Mouse (Mus musculus): ENCODE measurements around the gene Ptprg. TPM values are rescaled to one million over a fixed set of nuclear protein-coding genes. Genes with fewer than 3 reads are reported as not detected.

Gene Ptprg
- polyA plus RNA-seq, 1 experiment from 2014 or later: 48.1 TPM

DNA sequence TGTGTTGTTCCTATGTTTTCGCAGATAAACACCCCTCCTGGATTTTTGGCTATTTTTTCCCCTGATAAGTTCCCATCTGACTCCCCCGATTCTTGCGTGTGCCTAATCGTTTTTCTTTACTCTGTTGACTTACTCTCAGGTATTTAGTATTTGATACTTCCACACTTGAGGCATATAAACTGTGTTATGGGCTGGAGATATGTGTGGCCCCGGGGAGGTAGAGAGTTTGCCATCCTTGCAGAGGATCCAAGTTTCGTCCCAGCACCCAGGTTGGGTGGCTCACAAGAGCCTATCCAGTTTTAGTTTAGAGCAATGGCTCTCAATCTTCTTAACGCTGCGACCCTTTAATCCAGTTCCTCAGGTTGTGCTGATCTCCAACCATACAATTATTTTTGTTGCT, 265.4 kb downstream of the Ptprg start:
- peaks cover 15% of the 10 kb centered on the region for H3K4me1 ChIP-seq (replicated peaks)
- H3K36me3 ChIP-seq: no peaks in the 10 kb centered on the region
- no peak overlapping the region for H3K4me3 ChIP-seq
- H3K27ac ChIP-seq (replicated peaks): no peak overlapping the region
- no peaks in the 10 kb centered on the region for H3K9me3 ChIP-seq
- WGBS: 88% methylated on average over 8 of the region's 8 CpGs
- H3K4me2 ChIP-seq: no peak overlapping the region
- H3K27me3 ChIP-seq: no peaks in the 10 kb centered on the region
- no peak for ATAC-seq (ENCODE audit: low FRiP score, low read depth)
- H3K9ac ChIP-seq: no peak overlapping the region

DNA sequence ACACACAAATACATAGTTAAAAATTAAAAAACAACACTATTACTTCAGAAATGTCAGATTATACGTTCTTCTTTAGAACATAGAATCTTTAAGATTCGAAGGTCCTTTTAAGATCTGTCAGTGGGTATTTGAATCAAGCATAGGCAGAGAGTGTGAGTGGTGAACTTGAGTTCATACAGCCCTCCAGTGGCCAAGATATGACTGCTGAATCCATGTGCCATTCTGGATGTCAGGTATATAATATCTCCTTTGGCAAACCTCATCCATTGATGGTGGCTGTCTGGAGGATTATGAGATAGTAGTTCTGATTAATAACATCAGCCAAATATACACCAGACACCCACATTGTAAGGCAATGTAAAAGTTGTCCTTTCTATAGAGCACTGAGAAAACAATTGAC, 266.0 kb downstream of the Ptprg start:
- no peak for ATAC-seq (ENCODE audit: low FRiP score, low read depth)
- 86% methylated on average over 2 of the region's 2 CpGs for WGBS

DNA sequence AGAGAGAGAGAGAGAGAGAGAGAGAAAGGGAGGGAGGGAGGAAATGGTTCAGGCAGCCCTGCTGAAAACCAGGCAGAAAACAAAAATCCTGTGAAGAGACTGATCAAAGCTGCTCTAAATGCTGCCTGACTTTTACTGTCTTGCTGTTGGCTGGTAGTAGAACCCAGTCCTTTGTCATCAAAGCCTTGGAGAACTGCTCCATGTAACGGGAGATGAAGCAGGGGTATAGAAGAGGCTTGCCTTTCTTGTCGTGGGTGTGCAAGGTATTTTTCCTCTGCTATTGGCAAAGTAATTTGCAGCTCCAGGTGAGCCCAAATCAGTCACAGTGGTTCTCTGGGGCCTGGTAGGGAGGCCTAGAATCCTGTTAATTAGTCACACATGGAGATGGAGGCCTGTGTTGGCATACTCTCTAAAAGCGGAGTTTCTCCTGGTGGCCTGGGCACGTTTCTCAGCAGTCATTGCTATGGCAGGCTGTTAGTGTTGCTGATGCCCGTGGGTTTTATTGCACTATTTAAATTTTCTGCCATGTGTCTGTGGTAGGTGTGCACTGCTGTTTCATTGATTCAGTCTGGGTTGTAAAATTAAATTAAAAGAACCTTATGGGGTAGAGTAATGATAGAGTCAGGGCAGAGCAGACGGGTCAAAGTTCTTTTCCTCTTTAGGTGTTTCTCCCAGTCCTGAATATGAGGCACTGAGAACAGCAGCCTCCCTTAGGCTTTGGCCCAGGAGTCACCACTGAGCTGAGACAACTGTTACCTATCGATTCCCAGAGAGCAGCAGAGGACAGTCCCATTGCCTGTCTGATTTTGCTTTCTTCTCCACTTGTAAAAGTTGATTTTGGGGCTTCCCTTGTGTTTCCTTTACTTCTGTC, 269.7 kb downstream of the Ptprg start:
- Histone ChIP-seq H3K9me3 (no peaks in the 10 kb centered on the region), H3K27me3 (no peaks in the 10 kb centered on the region), H3K36me3 (no peaks in the 10 kb centered on the region), H3K4me2 (no peak overlapping the region), H3K9ac (no peak overlapping the region), H3K27ac (replicated peaks) (peak overlapping the region; percentile 27; the same call in 1 of the 2 replicates), H3K4me1 (replicated peaks) (peaks cover 34% of the 10 kb centered on the region), H3K4me3 (no peak overlapping the region)
- ATAC-seq (ENCODE audit: low FRiP score, low read depth): no peak
- WGBS: 50% methylated on average over 7 of the region's 7 CpGs

More for the DNA sequence above, 266.0 kb downstream of the Ptprg start:
- no peak overlapping the region for H3K4me2 ChIP-seq
- H3K36me3 ChIP-seq: no peaks in the 10 kb centered on the region
- no peak overlapping the region for H3K4me3 ChIP-seq
- H3K9me3 ChIP-seq: no peaks in the 10 kb centered on the region
- H3K9ac ChIP-seq: no peak overlapping the region
- peaks cover 20% of the 10 kb centered on the region for H3K4me1 ChIP-seq (replicated peaks)
- no peak overlapping the region for H3K27ac ChIP-seq (replicated peaks)
- H3K27me3 ChIP-seq: no peaks in the 10 kb centered on the region

DNA sequence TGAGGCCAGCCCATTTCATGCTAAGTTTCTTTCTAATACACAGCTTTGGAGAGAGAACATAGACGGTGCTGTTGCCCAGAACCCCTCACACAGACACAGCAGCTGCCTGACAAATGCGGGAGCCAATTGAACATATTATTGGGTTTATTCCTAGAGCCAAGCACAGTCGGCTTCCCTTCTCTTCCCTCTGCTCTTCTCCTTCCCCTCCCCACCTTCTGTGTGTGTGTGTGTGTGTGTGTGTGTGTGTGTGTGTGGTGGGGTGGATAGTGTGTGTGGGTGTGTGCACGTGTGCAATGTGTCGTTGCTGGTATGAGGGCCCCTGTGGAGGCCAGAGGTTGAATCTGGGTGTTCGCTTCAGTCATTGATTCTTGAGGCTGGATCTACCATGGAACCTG, 270.4 kb downstream of the Ptprg start:
- H3K9me3 ChIP-seq: no peaks in the 10 kb centered on the region
- no peak overlapping the region for H3K4me2 ChIP-seq
- no peak overlapping the region for H3K9ac ChIP-seq
- H3K27ac ChIP-seq (replicated peaks): no peak overlapping the region
- no peaks in the 10 kb centered on the region for H3K36me3 ChIP-seq
- no peaks in the 10 kb centered on the region for H3K27me3 ChIP-seq
- no peak overlapping the region for H3K4me3 ChIP-seq
- H3K4me1 ChIP-seq (replicated peaks): peaks cover 30% of the 10 kb centered on the region
- ATAC-seq (ENCODE audit: low FRiP score, low read depth): peak; percentile 42; the same call in 1 of the 2 replicates
- 70% methylated on average over 6 of the region's 6 CpGs for whole genome bisulfite sequencing

DNA sequence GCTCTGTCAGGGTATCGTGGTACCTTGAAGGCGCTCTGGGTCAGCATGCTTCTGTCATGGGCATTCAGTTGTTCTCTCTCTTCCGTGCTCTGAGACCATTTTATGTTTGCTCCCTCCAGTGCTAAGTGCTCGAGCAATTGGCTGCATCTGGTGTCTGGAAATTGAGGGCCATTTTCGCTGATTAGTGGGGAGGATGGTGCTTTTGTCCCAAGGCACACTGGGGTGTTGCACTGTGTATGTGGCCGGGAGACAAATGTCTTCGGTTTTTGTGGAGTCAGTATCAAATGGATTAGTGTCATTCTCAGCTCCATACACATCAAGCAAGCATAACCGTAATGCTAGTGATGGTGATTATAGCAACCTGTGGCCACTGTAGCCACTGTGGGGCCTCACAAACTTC, 271.6 kb downstream of the Ptprg start:
- no peak overlapping the region for H3K27ac ChIP-seq (replicated peaks)
- H3K4me2 ChIP-seq: no peak overlapping the region
- H3K27me3 ChIP-seq: no peaks in the 10 kb centered on the region
- ATAC-seq (ENCODE audit: low FRiP score, low read depth): no peak
- no peaks in the 10 kb centered on the region for H3K36me3 ChIP-seq
- H3K9ac ChIP-seq: no peak overlapping the region
- H3K9me3 ChIP-seq: no peaks in the 10 kb centered on the region
- 71% methylated on average over 8 of the region's 8 CpGs for WGBS
- H3K4me3 ChIP-seq: no peak overlapping the region
- H3K4me1 ChIP-seq (replicated peaks): peaks cover 33% of the 10 kb centered on the region

DNA sequence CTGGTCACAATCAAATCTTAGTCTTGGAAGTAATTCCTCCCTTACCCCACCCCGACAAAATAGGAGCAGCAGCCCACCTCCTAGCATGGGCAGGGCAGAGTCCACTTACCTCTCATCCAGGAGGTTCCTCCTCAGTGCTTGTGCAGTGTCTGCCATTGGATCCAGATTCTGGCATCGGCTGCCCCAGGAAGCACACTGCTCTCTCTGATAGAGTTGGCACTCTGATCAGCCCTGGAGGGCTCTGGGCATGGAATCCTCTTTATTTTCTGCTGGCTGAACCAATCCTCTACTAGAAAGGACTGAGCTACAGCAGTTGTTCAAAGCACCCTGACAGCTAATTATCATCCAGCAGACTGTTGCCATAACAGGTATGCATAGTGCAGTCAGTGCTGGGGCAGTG, 272.2 kb downstream of the Ptprg start:
- Histone ChIP-seq H3K27ac (replicated peaks) (no peak overlapping the region), H3K9ac (no peak overlapping the region), H3K4me1 (replicated peaks) (peaks cover 33% of the 10 kb centered on the region), H3K27me3 (no peaks in the 10 kb centered on the region), H3K4me3 (no peak overlapping the region), H3K4me2 (no peak overlapping the region), H3K9me3 (no peaks in the 10 kb centered on the region), H3K36me3 (no peaks in the 10 kb centered on the region)
- peak; percentile 19; the same call in 1 of the 2 replicates for ATAC-seq (ENCODE audit: low FRiP score, low read depth)
- WGBS: 78% methylated on average over 2 of the region's 2 CpGs

DNA sequence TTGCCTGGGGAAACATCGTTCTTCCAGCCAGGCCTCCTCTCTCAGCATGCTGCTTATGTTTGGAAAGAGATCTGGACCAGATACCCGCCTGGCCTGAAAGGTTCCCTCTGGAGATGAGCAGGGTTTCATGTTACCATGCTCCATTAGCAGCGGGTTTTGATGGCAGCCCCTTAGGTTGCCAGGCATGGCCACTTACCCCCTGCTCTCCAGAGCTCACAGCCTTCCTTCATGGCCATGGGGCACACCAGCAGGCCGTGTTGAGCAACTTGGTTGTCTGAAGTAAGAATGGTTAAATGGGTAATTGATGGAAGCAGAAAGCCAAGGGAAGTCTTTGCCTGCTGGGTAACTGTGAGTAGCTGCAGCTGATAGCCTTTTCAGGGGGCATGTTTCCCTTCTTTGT, 274.8 kb downstream of the Ptprg start:
- ATAC-seq (ENCODE audit: low FRiP score, low read depth): no peak
- H3K36me3 ChIP-seq: no peaks in the 10 kb centered on the region
- no peak overlapping the region for H3K4me2 ChIP-seq
- no peak overlapping the region for H3K4me3 ChIP-seq
- 49% methylated on average over 4 of the region's 4 CpGs for WGBS
- H3K27me3 ChIP-seq: no peaks in the 10 kb centered on the region
- H3K27ac ChIP-seq (replicated peaks): no peak overlapping the region
- no peaks in the 10 kb centered on the region for H3K9me3 ChIP-seq
- no peak overlapping the region for H3K9ac ChIP-seq
- H3K4me1 ChIP-seq (replicated peaks): peaks cover 29% of the 10 kb centered on the region

DNA sequence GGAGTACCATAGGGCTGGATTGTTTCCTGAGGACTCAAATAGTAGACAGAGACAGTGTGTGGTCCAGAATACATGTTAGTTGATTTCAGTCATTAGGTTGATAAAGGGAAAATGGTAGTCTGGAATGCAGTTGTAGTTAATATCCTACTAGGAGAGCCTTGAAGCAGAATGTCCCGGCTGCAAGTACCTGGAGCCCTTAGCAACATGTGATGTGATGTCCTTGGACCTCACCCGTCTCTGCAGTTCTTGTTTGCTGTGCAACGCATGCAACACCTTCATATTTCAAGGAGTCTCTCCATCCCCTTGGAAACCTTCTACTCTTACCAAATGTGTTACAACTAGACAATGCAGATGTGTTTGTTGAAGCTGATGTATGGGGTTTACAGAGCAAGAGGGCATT, 280.3 kb downstream of the Ptprg start:
- peaks cover 4% of the 10 kb centered on the region; the same call in 1 of the 2 replicates for H3K4me1 ChIP-seq (replicated peaks)
- no peak overlapping the region for H3K9ac ChIP-seq
- 92% methylated on average over 3 of the region's 3 CpGs for WGBS
- no peaks in the 10 kb centered on the region for H3K36me3 ChIP-seq
- H3K9me3 ChIP-seq: no peaks in the 10 kb centered on the region
- H3K27ac ChIP-seq (replicated peaks): no peak overlapping the region
- H3K27me3 ChIP-seq: no peaks in the 10 kb centered on the region
- H3K4me2 ChIP-seq: no peak overlapping the region
- H3K4me3 ChIP-seq: no peak overlapping the region
- ATAC-seq (ENCODE audit: low FRiP score, low read depth): no peak

DNA sequence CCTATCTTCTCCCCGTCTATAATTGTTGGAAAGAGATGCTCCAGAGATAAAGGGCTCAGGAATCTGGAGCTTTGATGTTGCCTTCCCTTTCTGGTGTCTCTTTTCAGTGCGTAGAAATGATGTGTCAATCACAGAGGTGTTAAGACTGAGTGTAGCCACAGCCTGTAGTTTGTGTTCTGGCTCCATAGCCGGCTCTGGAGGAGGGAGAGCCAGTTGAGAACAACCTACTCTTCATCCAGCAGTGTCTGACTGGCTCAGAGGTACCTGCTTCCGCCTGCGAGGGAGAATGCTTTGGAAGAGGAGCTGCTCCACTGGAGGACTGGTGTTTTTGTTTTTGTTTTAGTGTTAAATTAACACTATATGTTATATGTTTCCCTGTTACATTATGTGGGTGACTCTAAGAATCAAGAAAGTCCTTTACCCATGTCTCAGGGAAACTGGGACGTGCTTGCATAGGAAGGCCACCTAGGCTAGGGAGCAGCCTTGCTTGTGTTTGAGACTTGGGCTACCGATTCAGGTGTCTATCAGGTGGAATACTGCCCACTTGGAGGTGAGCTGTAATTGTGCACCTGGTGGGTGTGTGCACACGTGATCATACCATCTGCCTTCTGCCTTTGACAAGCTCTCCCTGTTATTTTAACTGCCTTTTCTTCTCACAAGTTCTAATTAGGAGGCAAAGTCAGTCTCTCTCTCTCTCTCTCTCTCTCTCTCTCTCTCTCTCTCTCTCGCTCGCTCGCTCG, 282.5 kb downstream of the Ptprg start:
- H3K9ac ChIP-seq: no peak overlapping the region
- WGBS: 80% methylated on average over 12 of the region's 12 CpGs
- ATAC-seq (ENCODE audit: low FRiP score, low read depth): no peak
- no peak overlapping the region for H3K27ac ChIP-seq (replicated peaks)
- H3K9me3 ChIP-seq: no peaks in the 10 kb centered on the region
- no peaks in the 10 kb centered on the region; the same call in 1 of the 2 replicates for H3K4me1 ChIP-seq (replicated peaks)
- H3K4me3 ChIP-seq: no peak overlapping the region
- H3K36me3 ChIP-seq: no peaks in the 10 kb centered on the region
- no peaks in the 10 kb centered on the region for H3K27me3 ChIP-seq
- no peak overlapping the region for H3K4me2 ChIP-seq

DNA sequence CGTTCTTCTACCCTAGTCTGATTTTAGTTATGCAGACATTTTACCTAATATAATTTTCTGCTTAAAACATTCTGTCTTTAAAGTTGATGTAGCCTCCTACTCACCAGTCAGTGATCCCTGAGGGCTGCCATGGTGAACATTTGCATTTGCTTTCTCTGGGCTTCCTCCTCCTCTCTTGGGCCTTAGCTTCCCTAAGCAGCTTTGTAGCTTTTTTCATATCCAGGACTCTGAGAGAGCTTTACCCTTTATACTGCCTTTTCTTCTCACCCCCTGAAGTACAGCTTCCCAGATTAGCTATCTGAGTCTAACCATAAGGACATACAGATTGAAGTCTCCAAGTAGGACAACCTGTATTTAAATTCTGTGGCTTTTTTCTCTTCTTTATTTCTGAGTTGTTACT, 284.4 kb downstream of the Ptprg start:
- ATAC-seq (ENCODE audit: low FRiP score, low read depth): no peak
- Histone ChIP-seq H3K4me1 (replicated peaks) (no peaks in the 10 kb centered on the region), H3K9ac (no peak overlapping the region), H3K4me2 (no peak overlapping the region), H3K4me3 (no peak overlapping the region), H3K27ac (replicated peaks) (no peak overlapping the region), H3K9me3 (no peaks in the 10 kb centered on the region), H3K36me3 (no peaks in the 10 kb centered on the region), H3K27me3 (no peaks in the 10 kb centered on the region)
- WGBS: 93% methylated on average over 1 of the region's 1 CpGs

DNA sequence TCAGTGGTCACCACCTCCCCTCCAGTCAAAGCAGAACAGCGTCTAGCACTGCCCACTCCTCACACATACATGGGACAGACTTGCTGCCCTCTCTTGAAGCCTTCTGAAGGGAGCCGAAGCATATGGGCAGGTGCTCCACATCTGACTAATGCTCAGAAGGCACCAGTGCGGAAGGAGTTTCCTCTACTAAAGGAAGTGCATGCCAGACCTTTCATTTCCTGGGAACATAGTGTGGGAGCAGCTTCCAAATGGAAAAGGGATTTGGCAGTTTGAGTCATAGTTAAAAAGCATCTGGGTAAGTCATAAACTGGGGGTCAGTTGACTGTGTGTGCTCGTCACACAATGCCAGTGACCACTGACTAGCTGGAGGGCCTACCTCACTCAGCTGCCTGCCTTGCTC, 288.3 kb downstream of the Ptprg start:
- 86% methylated on average over 4 of the region's 4 CpGs for WGBS
- H3K4me1 ChIP-seq (replicated peaks): no peaks in the 10 kb centered on the region
- H3K27ac ChIP-seq (replicated peaks): no peak overlapping the region
- no peaks in the 10 kb centered on the region for H3K36me3 ChIP-seq
- no peaks in the 10 kb centered on the region for H3K9me3 ChIP-seq
- no peak overlapping the region for H3K4me2 ChIP-seq
- H3K27me3 ChIP-seq: no peaks in the 10 kb centered on the region
- no peak overlapping the region for H3K4me3 ChIP-seq
- ATAC-seq (ENCODE audit: low FRiP score, low read depth): no peak
- no peak overlapping the region for H3K9ac ChIP-seq

DNA sequence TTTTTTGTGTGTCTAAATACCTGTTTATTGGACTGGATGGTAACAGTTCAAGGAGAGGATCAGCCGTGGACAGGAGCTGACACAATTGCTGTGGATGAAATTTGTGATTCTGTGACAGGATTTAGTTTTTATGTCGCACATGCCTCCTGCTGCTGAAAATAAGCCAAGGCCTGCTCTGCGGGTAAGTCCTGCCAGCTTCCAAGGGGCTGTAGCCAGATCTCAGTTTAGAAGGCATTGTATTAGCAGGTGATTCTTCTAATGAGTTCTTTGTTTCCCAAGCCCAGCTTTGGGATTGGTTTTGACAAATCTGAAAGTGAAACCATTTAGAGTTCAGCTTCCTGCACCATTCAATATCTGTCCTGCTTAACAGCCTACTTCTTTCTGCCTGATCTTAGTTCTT, 299.6 kb downstream of the Ptprg start:
- no peak overlapping the region for H3K4me2 ChIP-seq
- H3K9ac ChIP-seq: no peak overlapping the region
- no peaks in the 10 kb centered on the region for H3K27me3 ChIP-seq
- no peaks in the 10 kb centered on the region for H3K9me3 ChIP-seq
- H3K36me3 ChIP-seq: no peaks in the 10 kb centered on the region
- H3K4me1 ChIP-seq (replicated peaks): peaks cover 6% of the 10 kb centered on the region
- no peak for ATAC-seq (ENCODE audit: low FRiP score, low read depth)
- H3K27ac ChIP-seq (replicated peaks): no peak overlapping the region
- no peak overlapping the region for H3K4me3 ChIP-seq
- 60% methylated on average over 3 of the region's 3 CpGs for WGBS
